Mouse (Mus musculus) layer of hippocampus, adult 2 months (tissue): ENCODE measurements around the gene Grap. TPM values are rescaled to one million over a fixed set of nuclear protein-coding genes. Genes with fewer than 3 reads are reported as not detected.

Source experiments
- DNase-seq, 2 experiments: peaks; one replicate each; pipeline ENCODE4 v3.0.0; 2022; ENCODE audit warnings: low spot score in 2 of 2
- H3K27ac ChIP-seq: fragments of 200-600 bp; 2 replicates; pipeline ENCODE4 v1.8.1; 2022
- H3K4me3 ChIP-seq: fragments of 200-600 bp; 2 replicates; pipeline ENCODE4 v1.8.1; 2022; ENCODE audit warnings: mild to moderate bottlenecking
- CTCF ChIP-seq: fragments of 200-600 bp; conservative IDR thresholded peaks from 2 replicates; pipeline ENCODE4 v1.8.1; 2022; ENCODE audit warnings: antibody characterized with exemption, mild to moderate bottlenecking, moderate library complexity
- total RNA-seq, 2 experiments: library from RNA; stranded (reverse); gene quantifications; 2 replicates each; pipeline ENCODE4 v1.2.3; 2021

Grap gene
- total RNA-seq, 2 experiments from 2014 or later, result 4.1 to 4.4 TPM

- TF ChIP-seq CTCF, result peak; percentile 95
- Histone ChIP-seq H3K27ac (0 out of 2 replicates have a peak overlapping the region, but pooled peaks have one; percentile 18), H3K4me3 (no peak overlapping the region; the same call in 1 of the 2 replicates)
- peak; percentile 79 to 84 for DNase-seq
Observed at GRCm38 (mm10) chr11:61714346-61715117, 61.5 kb downstream of the Grap start.

GRCm38 (mm10) chr11:61715130-61715529, 62.1 kb downstream of the Grap start:
- TF ChIP-seq CTCF, result no peak
- DNase-seq, result no peak

GRCm38 (mm10) chr11:61717990-61718389, 64.9 kb downstream of the Grap start:
- no peak overlapping the region for H3K4me3 ChIP-seq
- no peak for TF ChIP-seq CTCF
- no peak overlapping the region for H3K27ac ChIP-seq
- no peak for DNase-seq

More at GRCm38 (mm10) chr11:61715130-61715529, 62.1 kb downstream of the Grap start:
- no peak overlapping the region for H3K27ac ChIP-seq
- no peak overlapping the region for H3K4me3 ChIP-seq

- TF ChIP-seq CTCF, result no peak
- Histone ChIP-seq H3K4me3 (no peak overlapping the region), H3K27ac (no peak overlapping the region)
- no peak for DNase-seq
Observed at GRCm38 (mm10) chr11:61719387-61719786, 66.3 kb downstream of the Grap start.

- no peak for TF ChIP-seq CTCF
- Histone ChIP-seq H3K27ac (no peak overlapping the region), H3K4me3 (no peak overlapping the region)
- DNase-seq, result no peak
Observed at GRCm38 (mm10) chr11:61719826-61720225, 66.8 kb downstream of the Grap start.

- no peak for DNase-seq
- no peak within 1 kb of the TSS for H3K4me3 ChIP-seq
- no peak for TF ChIP-seq CTCF
- H3K27ac ChIP-seq, result no peak within 1 kb of the TSS
Observed at GRCm38 (mm10) chr11:61720636-61721035, 67.6 kb downstream of the Grap start, which contains the start of gene Slc5a10. Slc5a10 (minus strand) TSS chr11:61720826.

- Histone ChIP-seq H3K4me3 (no peak overlapping the region), H3K27ac (no peak overlapping the region)
- DNase-seq, result no peak
- TF ChIP-seq CTCF, result no peak
Observed at GRCm38 (mm10) chr11:61722077-61722476, 69.0 kb downstream of the Grap start.

Other genes starting within 250 kb of the Grap start
- 100 to 1,000 TPM; 543 to 554 TPM for gene Rnf112, start 199.1 kb upstream of the Grap start, total RNA-seq
- gene Mfap4, start 167.8 kb upstream of the Grap start, total RNA-seq, result 1 to 10 TPM; 4.8 to 5.0 TPM
- 10 to 100 TPM; 26.2 to 28.5 TPM for gene Mapk7, start 158.9 kb upstream of the Grap start, total RNA-seq
- gene B9d1, start 148.1 kb upstream of the Grap start, total RNA-seq, result 10 to 100 TPM; 47.4 to 47.9 TPM
- 100 to 1,000 TPM; 162 to 170 TPM for gene Epn2, start 73.6 kb upstream of the Grap start, total RNA-seq
- not detected for gene Fam83g, start 30.8 kb downstream of the Grap start, total RNA-seq
- gene Slc5a10, start 67.6 kb downstream of the Grap start, total RNA-seq, result under 1 TPM; 0.31 to 0.47 TPM
- gene Prpsap2, start 108.8 kb downstream of the Grap start, total RNA-seq, result 10 to 100 TPM; 50.8 to 51.0 TPM
- gene Ulk2, start 201.8 kb downstream of the Grap start, total RNA-seq, result 10 to 100 TPM; 71.2 to 74.3 TPM